Mouse (Mus musculus): ENCODE measurements at regions not wholly inside any gene's neighbourhood (a gene's known extent, or its start where the extent isn't known, plus 50 kb on each side); places are given as distances from the start of the nearest gene placed in this dataset.
"Not testable (repeated sequence)": the region's sequence is repeated elsewhere in the genome, so short reads cannot be mapped to it uniquely, and the experiment has no call there.

- no peak for ATAC-seq (ENCODE audit: low FRiP score, low read depth)
- no peak overlapping the region for H3K27ac ChIP-seq (replicated peaks)
- no peaks in the 10 kb centered on the region for H3K27me3 ChIP-seq
- H3K36me3 ChIP-seq: no peaks in the 10 kb centered on the region
- WGBS: 36% methylated on average over 6 of the region's 6 CpGs
- H3K4me1 ChIP-seq (replicated peaks): no peaks in the 10 kb centered on the region
- no peak overlapping the region for H3K9ac ChIP-seq
- no peak overlapping the region for H3K4me2 ChIP-seq
- H3K4me3 ChIP-seq: no peak overlapping the region
- H3K9me3 ChIP-seq: no peaks in the 10 kb centered on the region
Measured at GRCm38 (mm10) chr14:48607131-48607530, 66.5 kb downstream of the Otx2 start.

DNA sequence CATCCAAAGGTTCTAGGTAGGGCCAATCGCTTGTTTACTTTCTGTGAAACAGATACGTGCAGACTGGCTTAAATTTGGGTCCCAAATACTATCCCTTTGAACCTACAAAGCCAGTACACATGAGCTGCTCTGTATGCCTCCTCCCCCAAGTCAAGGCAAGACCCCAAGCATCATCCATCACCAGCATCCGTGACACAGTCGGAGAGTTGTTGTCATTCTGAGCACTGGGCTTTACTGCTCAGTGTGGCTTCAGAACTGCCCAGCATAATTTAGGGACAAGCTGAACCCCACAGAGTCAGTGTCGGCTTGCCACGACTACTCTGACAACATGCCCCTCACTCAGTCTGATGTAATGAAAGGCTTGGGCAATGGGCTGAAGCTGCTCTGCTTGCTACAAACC lies 70.1 kb downstream of the Otx2 start:
- Histone ChIP-seq H3K27me3 (no peaks in the 10 kb centered on the region), H3K36me3 (no peaks in the 10 kb centered on the region), H3K4me2 (no peak overlapping the region), H3K9ac (no peak overlapping the region), H3K27ac (replicated peaks) (no peak overlapping the region), H3K4me3 (no peak overlapping the region), H3K4me1 (replicated peaks) (no peaks in the 10 kb centered on the region), H3K9me3 (no peaks in the 10 kb centered on the region)
- 70% methylated on average over 6 of the region's 6 CpGs for WGBS
- no peak for ATAC-seq (ENCODE audit: low FRiP score, low read depth)

DNA sequence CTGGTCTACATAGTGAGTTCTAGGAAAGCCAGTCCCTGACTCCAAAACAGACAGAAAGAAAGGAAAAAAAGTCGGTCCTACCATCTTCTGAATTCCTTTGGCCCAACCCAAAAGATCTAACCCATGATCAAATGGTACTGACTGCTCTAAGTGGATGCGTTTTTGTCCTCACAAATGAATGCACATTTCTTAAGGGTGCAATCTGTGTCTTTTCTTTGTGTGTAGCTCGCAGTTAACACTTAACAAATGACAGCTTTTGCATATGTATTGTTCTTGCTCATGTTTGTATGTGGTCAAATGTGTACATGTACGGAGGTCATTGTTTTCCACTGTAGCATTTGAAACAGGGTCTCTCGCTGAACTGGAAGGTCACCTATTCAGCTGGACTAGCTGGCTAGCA lies 79.3 kb downstream of the Otx2 start:
- Histone ChIP-seq H3K9ac (no peak overlapping the region), H3K4me3 (no peak overlapping the region), H3K9me3 (no peaks in the 10 kb centered on the region), H3K4me1 (replicated peaks) (peaks cover 4% of the 10 kb centered on the region; the same call in 1 of the 2 replicates), H3K36me3 (no peaks in the 10 kb centered on the region), H3K27me3 (no peaks in the 10 kb centered on the region), H3K4me2 (no peak overlapping the region), H3K27ac (replicated peaks) (no peak overlapping the region)
- no peak for ATAC-seq (ENCODE audit: low FRiP score, low read depth)
- 64% methylated on average over 5 of the region's 5 CpGs for WGBS

GRCm38 (mm10) chr14:48593363-48593762 lies 80.3 kb downstream of the Otx2 start:
- H3K27me3 ChIP-seq: no peaks in the 10 kb centered on the region
- H3K4me2 ChIP-seq: no peak overlapping the region
- no peak overlapping the region for H3K27ac ChIP-seq (replicated peaks)
- ATAC-seq (ENCODE audit: low FRiP score, low read depth): peak; percentile 72
- WGBS: 23% methylated on average over 8 of the region's 8 CpGs
- H3K9me3 ChIP-seq: no peaks in the 10 kb centered on the region
- no peak overlapping the region for H3K9ac ChIP-seq
- H3K4me1 ChIP-seq (replicated peaks): peaks cover 4% of the 10 kb centered on the region; the same call in 1 of the 2 replicates
- H3K36me3 ChIP-seq: no peaks in the 10 kb centered on the region
- no peak overlapping the region for H3K4me3 ChIP-seq

DNA sequence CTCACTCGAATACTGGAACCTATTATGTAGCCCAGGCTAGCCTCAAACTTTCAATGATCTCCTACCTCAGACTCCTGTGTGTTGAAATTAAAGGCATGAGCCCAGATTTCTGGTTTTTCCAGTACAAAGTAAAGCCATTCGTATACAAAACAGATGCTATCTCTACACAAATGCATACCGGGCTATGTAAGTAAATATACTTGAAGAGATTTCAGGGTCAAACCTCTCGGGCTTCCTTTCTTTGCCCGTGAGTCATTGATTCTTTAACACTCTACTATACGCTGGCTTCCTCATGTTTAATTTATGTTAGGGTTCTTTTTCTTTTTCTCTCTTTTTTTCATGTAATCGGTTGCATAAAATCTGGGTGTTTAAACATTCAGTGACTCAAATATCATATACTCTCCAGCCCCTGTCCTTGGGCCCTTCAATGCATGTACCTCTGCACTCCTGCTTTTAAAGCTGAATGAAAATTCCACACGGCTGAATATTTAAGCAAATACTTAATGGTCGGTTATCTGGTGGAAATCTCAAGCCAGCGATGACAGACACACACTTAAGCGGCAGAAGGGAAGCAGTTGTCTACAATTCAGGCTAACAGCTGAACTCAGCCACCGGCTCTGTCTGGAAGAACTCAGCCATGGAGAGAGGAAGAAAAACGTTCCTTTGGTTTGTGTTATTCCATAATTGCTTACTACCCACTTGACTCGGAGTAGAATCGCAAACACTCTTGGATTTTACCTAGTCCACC lies 82.0 kb downstream of the Otx2 start:
- peaks cover 2% of the 10 kb centered on the region; the same call in 1 of the 2 replicates for H3K27me3 ChIP-seq
- no peak overlapping the region for H3K9ac ChIP-seq
- no peak overlapping the region for H3K4me3 ChIP-seq
- ATAC-seq (ENCODE audit: low FRiP score, low read depth): no peak
- no peak overlapping the region for H3K27ac ChIP-seq (replicated peaks)
- H3K36me3 ChIP-seq: no peaks in the 10 kb centered on the region
- WGBS: 69% methylated on average over 15 of the region's 15 CpGs
- H3K9me3 ChIP-seq: no peaks in the 10 kb centered on the region
- H3K4me1 ChIP-seq (replicated peaks): peaks cover 4% of the 10 kb centered on the region; the same call in 1 of the 2 replicates
- no peak overlapping the region for H3K4me2 ChIP-seq

GRCm38 (mm10) chr14:48590426-48590825 lies 83.2 kb downstream of the Otx2 start:
- Histone ChIP-seq H3K27me3 (peaks cover 2% of the 10 kb centered on the region; the same call in 1 of the 2 replicates), H3K4me2 (peak overlapping the region; percentile 1; the same call in 1 of the 2 replicates), H3K9me3 (no peaks in the 10 kb centered on the region), H3K36me3 (no peaks in the 10 kb centered on the region), H3K27ac (replicated peaks) (no peak overlapping the region), H3K9ac (no peak overlapping the region), H3K4me3 (no peak overlapping the region), H3K4me1 (replicated peaks) (peaks cover 4% of the 10 kb centered on the region; the same call in 1 of the 2 replicates)
- whole genome bisulfite sequencing: 39% methylated on average over 14 of the region's 14 CpGs
- ATAC-seq (ENCODE audit: low FRiP score, low read depth): no peak

DNA sequence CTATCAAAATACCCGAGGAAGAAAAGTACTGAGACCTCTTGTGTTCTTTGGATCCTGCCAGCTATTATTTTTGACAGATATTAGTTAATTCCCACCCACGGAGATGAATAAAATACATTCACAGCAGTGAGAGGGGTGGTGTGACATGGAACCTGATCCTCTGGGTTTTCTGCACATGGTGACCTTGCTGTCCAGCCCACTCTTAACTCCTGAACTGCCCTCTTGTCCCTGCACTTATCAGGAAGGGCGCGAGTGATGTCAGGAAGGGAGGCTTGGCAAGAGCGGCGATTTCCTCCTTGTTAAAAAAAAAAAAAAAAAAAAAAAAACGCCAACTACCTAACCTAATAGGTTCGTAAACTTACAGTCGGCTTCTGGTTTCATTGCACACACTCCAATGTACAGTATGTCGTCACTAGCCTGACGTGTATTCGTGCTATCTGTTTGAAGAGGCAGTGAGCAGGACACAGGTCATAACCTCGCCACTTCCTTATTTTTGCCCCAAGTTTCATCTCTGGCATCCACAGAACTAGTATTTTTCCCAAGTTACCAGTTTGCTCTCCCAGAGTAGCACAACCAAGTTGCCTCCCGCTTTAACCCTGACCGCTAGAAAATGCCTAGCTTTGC lies 83.8 kb downstream of the Otx2 start:
- ATAC-seq (ENCODE audit: low FRiP score, low read depth): no peak
- Histone ChIP-seq H3K36me3 (no peaks in the 10 kb centered on the region), H3K9ac (no peak overlapping the region), H3K4me3 (no peak overlapping the region), H3K27me3 (peaks cover 2% of the 10 kb centered on the region; the same call in 1 of the 2 replicates), H3K9me3 (no peaks in the 10 kb centered on the region), H3K4me1 (replicated peaks) (peaks cover 4% of the 10 kb centered on the region; the same call in 1 of the 2 replicates), H3K27ac (replicated peaks) (no peak overlapping the region), H3K4me2 (peak overlapping the region; percentile 1; the same call in 1 of the 2 replicates)
- WGBS: 73% methylated on average over 15 of the region's 15 CpGs

- no peak for ATAC-seq (ENCODE audit: low FRiP score, low read depth)
- no peak overlapping the region for H3K4me3 ChIP-seq
Measured at GRCm38 (mm10) chr14:48585820-48586219, 87.8 kb downstream of the Otx2 start.

GRCm38 (mm10) chr14:48584571-48584970 lies 89.0 kb downstream of the Otx2 start:
- Histone ChIP-seq H3K4me1 (replicated peaks) (no peaks in the 10 kb centered on the region), H3K9me3 (no peaks in the 10 kb centered on the region), H3K9ac (no peak overlapping the region), H3K36me3 (no peaks in the 10 kb centered on the region), H3K27me3 (peaks cover 2% of the 10 kb centered on the region; the same call in 1 of the 2 replicates), H3K27ac (replicated peaks) (no peak overlapping the region), H3K4me2 (no peak overlapping the region), H3K4me3 (no peak overlapping the region)
- WGBS: 53% methylated on average over 3 of the region's 3 CpGs
- ATAC-seq (ENCODE audit: low FRiP score, low read depth): no peak

More at GRCm38 (mm10) chr14:48585820-48586219, 87.8 kb downstream of the Otx2 start:
- H3K4me1 ChIP-seq (replicated peaks): peaks cover 4% of the 10 kb centered on the region; the same call in 1 of the 2 replicates
- no peak overlapping the region for H3K4me2 ChIP-seq
- peaks cover 2% of the 10 kb centered on the region; the same call in 1 of the 2 replicates for H3K27me3 ChIP-seq
- no peak overlapping the region for H3K27ac ChIP-seq (replicated peaks)
- no peak overlapping the region for H3K9ac ChIP-seq
- 93% methylated on average over 3 of the region's 3 CpGs for WGBS
- no peaks in the 10 kb centered on the region for H3K9me3 ChIP-seq
- H3K36me3 ChIP-seq: no peaks in the 10 kb centered on the region

GRCm38 (mm10) chr14:48583516-48583915 lies 90.1 kb downstream of the Otx2 start:
- H3K27ac ChIP-seq (replicated peaks): no peak overlapping the region
- no peak for ATAC-seq (ENCODE audit: low FRiP score, low read depth)
- H3K36me3 ChIP-seq: no peaks in the 10 kb centered on the region
- 84% methylated on average over 3 of the region's 3 CpGs for WGBS
- H3K9me3 ChIP-seq: no peaks in the 10 kb centered on the region
- H3K4me3 ChIP-seq: no peak overlapping the region
- no peaks in the 10 kb centered on the region for H3K4me1 ChIP-seq (replicated peaks)
- no peak overlapping the region for H3K9ac ChIP-seq
- peaks cover 2% of the 10 kb centered on the region; the same call in 1 of the 2 replicates for H3K27me3 ChIP-seq
- no peak overlapping the region for H3K4me2 ChIP-seq

DNA sequence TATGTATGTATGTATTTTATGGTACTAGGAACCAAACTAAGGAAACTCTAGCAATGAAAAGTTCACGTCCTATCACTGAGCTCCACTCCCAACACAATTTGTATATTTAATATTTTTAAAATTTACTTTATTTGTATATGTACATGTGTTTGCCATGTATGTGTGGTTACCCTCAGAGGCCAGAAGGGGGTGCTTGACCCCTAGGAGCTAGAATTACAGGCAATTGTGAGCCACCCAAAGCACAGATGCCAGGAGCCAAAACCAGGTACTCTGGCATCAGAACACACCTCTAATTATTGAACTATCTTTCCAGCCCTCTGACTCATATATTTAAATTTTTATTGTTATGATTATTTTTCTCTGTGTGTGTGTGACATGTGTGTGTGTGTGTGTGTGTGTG lies 91.5 kb downstream of the Otx2 start:
- Histone ChIP-seq H3K9me3 (no peaks in the 10 kb centered on the region), H3K27ac (replicated peaks) (no peak overlapping the region), H3K36me3 (no peaks in the 10 kb centered on the region), H3K4me1 (replicated peaks) (no peaks in the 10 kb centered on the region), H3K4me3 (no peak overlapping the region), H3K9ac (no peak overlapping the region), H3K27me3 (no peaks in the 10 kb centered on the region), H3K4me2 (no peak overlapping the region)
- ATAC-seq (ENCODE audit: low FRiP score, low read depth): no peak
- 79% methylated on average over 1 of the region's 1 CpGs for WGBS

DNA sequence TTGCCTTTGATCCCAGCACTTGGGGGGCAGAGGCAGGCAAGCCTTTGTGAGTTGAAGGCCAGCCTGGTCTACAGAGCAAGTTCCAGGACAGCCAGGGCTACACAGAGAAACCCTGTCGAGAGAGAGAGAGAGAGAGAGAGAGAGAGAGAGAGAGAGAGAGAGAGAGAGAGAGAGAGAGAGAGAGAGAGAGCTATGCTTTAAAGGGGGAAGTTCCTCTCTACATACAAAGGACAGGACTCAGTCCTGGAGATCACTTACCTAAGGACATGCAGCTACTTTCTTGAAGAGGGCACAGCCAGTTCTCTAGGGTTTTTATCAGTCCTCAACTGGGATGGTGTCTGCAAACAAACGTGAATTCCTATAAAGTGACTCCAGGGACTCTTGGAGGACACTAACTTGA lies 92.3 kb downstream of the Otx2 start:
- H3K27ac ChIP-seq (replicated peaks); H3K4me2 ChIP-seq; H3K27me3 ChIP-seq; H3K4me3 ChIP-seq; ATAC-seq (ENCODE audit: low FRiP score, low read depth); H3K4me1 ChIP-seq (replicated peaks); H3K9me3 ChIP-seq; H3K9ac ChIP-seq; H3K36me3 ChIP-seq: not testable (repeated sequence)
- WGBS: 11% methylated on average over 2 of the region's 2 CpGs

Data from hindbrain, embryonic 15.5 days (tissue).